Mouse (Mus musculus): ENCODE results near the gene Ccl1.

GRCm38 (mm10) chr11:82226976-82227375 is 78.5 kb downstream of the Ccl1 start:
- TF ChIP-seq CTCF (IDR thresholded peaks at IDR 0.05; ENCODE audit: control insufficient read depth, insufficient read depth, insufficient replicate concordance, low read depth, low read length) (no peak), POLR2A (IDR thresholded peaks at IDR 0.05; ENCODE audit: control insufficient read depth, low read depth, low read length) (no peak)
